Mouse (Mus musculus) monocyte, adult 2 months (primary cell): ENCODE results near the gene Tmem178b.

Experiments
- DNase-seq, 2 experiments: peaks; one replicate each; pipeline ENCODE4 v3.0.0; 2022; ENCODE audit warnings: low spot score in 2 of 2, low read depth in 1 of 2

Gene Tmem178b

DNA sequence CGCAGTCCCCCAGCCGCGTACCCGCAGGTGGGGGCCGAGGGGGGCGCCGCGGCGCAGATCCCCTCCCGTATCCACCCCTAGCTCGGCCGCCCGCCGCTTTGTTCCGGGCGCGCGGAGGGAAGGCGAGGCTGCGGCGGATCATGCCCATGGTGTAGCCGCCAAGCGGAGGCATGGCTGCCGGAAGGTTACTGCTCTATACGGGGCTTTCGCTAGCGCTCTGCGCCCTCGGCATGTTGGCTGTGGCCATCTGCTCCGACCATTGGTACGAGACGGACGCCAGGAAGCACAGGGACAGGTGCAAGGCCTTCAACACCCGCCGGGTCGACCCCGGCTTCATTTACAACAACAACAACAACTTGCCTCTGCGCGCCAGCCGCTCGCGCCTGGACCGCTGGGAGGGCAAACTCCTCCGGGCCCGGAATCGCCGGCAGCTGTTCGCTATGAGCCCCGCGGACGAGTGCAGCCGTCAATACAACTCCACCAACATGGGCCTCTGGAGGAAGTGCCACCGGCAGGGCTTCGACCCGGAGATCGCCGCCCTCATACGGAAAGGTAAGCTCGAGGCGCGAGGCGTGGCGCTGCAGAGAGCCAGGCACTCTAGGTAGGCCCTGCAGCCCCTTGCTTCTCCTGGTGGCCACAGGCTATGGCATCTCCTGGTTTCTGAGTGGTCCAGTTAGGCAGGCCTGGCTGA lies at the start of gene Tmem178b:
TSS of gene Tmem178b (plus strand) at position 371 of the 691 bp plus-strand sequence.
- no peak for DNase-seq

DNA sequence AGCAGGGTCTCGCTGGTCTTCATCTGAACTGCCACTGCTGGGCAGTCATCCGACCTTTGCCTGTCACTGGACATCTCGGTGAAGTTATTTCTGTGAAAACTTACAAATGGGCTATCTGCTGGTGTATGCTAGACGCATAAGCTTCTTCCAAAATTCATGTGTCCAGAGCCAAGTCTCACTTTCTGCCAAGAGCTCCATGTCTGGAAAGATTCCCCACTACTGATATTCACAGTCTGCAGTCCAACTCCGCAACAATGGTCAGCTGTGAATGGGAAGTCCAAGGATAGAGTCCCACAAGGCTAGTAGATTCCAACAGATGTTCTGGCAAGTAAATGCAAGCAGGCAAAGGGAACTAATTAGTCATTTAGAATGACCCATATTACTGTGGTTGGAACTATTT lies 44.3 kb upstream of the Tmem178b start:
- DNase-seq: no peak

- DNase-seq: no peak
Measured at GRCm38 (mm10) chr6:39843698-39844342, 29.3 kb upstream of the Tmem178b start.

GRCm38 (mm10) chr6:39847538-39847937 lies 25.5 kb upstream of the Tmem178b start:
- DNase-seq: no peak

- DNase-seq: no peak
Measured at GRCm38 (mm10) chr6:39848766-39849165, 24.3 kb upstream of the Tmem178b start.

DNA sequence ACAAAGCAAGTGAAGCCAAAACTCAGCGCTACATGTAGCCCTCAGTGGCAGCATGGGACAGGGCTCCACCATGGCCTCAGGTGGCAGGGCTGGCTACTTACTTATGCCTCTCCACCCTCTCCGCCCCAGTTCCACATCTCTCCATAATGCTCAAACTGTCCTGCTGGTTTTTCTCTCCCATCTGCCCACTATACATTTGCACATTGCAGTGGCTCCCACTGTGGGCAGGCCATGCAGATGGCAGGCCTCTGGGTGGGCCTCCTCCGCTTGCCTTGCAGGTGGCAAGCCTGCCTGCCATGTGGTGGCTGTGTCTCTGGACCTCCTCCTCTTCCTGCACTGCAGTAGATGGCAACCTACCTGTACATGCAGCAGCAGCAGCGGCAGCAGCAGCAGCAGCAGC lies 23.4 kb upstream of the Tmem178b start:
- DNase-seq: no peak

GRCm38 (mm10) chr6:39870271-39871135 lies 2.6 kb upstream of the Tmem178b start:
- no peak for DNase-seq

- DNase-seq: no peak
Measured at GRCm38 (mm10) chr6:39871381-39872305, 1.4 kb upstream of the Tmem178b start.

DNA sequence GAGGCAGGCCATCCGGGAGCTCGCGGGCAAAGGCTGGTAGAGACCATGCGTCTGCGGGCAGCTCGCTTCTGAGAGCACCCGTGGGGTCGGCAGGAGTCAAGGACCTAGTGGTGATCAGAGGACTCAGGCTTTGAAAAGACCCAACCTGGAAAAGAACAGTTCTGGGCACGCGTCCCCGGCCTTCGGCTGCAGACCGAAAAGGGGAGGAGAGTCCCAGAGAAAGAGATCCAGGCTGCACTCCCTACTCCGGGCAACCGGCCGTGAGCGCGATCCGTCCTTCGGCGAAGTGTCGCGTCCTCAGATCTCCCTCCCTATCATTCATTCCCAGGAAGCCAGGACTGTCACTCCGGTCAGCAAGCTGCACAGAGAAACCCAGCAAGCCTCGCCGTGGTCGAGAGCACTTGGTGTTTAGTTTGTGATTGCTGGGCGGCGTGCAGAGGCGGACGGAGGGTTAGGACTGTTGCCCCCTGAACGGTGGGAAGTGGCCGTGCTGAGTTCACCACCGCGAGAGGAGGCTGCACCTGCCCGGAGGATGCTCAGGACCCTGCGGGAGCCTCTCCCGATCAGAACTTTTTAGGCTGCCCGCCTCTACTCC lies 668 bp upstream of the Tmem178b start:
- DNase-seq: no peak

DNA sequence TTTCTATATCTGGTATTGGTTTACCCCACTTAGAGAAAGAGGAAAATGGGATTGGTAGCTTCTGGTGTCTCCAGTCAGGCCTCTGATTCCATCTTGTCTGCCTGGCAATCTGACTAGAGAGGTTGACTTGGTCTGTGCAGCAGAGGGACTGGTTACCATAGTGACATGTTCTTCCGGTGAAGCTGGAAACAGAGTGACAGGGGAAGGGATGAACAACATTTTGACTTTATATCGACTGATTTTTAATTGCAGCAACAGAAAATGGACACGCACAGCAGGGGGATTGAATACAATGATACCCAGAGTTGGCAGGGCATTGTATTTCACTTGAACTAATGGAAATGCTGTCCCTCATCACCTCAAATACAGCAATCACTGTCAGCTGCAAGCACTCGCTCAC lies 2.1 kb downstream of the Tmem178b start:
- no peak for DNase-seq

DNA sequence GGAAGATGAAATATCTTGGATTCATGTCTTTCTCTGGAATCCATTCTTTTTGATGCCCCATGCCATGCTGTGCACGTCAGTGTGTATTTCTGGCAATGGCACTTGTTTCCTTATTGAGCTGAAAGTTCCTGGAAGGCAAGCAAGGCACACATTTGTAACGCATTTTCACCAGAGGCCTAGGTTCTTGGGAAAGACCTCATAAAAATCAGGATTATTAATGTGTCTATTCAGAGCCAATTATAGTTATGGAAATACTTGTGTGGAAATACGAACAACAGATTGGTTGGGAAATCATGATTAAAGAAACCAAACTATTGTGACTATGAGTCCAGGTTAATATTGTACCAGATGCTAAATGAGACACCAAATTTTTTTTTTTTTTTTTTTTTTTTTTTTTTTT lies 3.4 kb downstream of the Tmem178b start:
- DNase-seq: no peak

DNA sequence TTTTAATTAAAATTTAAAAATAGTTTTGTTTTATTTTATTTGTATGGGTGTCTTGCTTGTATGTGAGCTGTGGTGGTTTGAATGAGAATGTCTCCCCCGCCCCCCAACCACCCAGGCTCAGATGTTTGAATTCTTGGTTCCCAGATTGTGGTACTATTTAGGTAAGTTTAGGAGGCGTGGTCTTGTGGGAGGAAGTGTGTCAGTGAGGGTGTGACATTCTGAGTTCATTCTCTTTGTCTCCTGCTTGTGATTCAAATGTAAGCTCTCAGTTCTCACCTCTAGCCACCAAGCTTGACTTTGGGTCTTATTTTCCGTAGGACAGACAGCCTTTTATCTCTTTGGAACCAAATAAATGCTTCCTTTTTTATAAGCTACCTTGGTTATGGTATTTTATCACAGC lies 17.7 kb downstream of the Tmem178b start:
- DNase-seq: no peak

DNA sequence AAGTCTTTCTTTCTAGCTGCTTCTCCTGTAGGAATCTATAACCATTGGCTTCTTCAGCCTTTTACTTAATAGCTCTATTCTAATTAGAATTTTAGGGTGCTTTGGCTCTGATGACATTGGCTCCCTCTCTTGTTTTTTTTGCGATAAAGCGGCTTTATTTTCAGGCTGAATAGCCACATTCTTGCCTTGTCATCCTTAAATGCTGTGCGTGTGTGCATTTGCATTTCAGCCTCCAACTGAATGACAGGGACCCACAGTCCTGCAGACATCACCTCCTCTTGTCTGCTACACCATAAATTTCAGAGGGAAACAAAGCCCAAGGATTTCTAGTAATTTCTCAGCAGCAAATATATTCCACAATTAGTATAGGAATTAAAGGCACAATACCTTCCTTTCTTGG lies 23.4 kb downstream of the Tmem178b start:
- no peak for DNase-seq

DNA sequence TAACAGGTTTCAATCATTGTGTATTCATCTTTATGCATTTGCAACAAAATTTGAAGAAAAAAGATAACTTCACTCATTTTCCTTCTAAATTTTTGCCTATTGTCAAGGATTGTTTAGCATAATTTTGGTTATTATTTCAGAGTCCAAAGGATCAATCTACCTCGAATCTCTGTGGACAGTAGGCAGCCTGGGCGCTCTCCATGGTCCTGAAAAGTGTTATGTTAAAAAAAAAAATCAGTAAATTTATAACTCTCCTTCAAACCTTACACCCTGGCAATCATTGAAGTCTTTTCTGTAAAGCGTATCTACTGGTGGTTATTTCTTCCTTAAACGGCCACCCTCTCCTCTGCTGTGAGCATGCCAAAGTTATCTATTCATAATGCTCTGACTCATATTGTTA lies 26.2 kb downstream of the Tmem178b start:
- DNase-seq: no peak

DNA sequence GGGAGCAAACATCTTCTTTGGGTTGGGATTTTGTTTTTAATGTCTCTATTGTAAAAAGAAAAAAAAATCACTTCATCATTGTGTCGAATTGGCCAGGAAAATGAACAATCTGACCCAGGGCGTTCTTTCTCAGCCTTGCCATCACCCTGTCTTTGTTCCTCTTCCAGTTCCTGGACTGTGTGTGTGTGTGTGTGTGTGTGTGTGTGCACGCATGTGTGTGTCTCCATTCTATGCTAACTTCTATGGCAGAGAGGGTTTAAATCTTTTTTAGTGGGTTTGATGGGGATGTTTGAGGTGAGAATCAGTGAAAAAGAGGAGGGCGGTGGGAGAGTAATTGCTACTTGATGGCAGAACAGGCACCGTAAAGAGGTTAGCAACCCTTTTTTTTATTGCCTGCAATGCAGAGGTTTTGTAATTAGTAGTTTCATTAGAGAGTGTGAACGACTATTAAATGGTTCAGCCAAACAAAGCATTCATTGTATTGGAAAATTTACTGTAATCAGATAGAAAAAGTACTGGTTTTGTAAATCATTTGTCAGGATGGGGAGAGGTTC lies 30.2 kb downstream of the Tmem178b start:
- no peak for DNase-seq

GRCm38 (mm10) chr6:39903845-39904244 lies 30.8 kb downstream of the Tmem178b start:
- no peak for DNase-seq

- no peak for DNase-seq
Measured at GRCm38 (mm10) chr6:39914956-39915355, 41.9 kb downstream of the Tmem178b start.

DNA sequence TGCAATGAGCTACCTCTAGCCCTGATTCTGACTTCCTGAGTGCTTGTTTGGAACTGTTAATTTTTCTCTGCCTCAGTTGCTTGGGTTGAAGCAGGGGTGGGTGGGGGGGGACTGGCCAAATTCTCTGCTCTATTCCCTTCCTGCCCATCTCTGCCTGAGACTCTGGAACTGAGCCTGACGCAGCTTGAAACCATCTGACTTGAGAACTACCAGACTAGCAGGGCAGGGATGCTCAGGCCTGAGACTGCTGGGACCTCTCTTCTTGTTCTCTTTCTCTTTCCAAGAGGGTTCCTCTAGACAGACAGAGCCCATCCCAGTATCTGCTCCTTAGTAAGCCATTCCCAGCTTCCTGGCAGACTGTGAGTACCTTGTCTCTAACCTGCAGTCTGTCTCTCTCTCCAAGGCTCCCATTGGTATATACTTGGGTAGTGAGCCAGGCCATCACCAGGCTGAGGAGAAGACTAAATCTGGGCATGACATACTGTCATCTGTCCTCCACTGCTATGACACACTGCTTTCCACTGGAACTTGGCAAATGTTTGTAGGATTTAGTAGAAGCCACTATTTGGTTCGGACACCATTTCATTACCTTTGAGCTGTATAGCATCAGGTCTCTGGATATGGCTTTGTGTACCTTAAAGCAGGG lies 42.7 kb downstream of the Tmem178b start:
- no peak for DNase-seq

DNA sequence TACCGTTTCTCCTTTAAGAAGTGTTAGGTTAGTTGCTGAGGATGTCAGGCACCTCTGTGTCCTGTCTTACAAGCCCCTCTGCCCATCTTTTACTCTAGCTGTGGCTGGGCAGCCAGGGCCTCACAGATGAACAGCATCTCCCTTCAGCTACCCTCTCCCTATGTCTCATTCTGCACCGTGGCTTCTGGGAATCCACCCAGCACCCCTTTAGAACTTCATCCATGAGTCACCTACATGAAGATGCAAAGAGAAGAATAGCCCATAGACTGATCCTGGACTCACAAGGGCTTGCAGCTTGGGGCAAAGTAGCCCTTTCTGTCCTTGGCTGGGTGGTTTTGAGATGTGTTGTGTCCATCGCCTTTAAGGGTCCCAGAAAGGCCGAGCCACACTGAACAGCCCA lies 43.4 kb downstream of the Tmem178b start:
- no peak for DNase-seq

- DNase-seq: no peak
Measured at GRCm38 (mm10) chr6:39917242-39917641, 44.2 kb downstream of the Tmem178b start.
